Mouse (Mus musculus): ENCODE data around the gene Uox. TPM values are rescaled to one million over a fixed set of nuclear protein-coding genes. Genes with fewer than 3 reads are reported as not detected.

Uox gene
- total RNA-seq, 1 experiment from 2014 or later, result not detected

- no peak for ATAC-seq (replicated peaks in 1 of 2; ENCODE audit: insufficient read depth in 1 of 2, low FRiP score in 2 of 2, low TSS enrichment in 1 of 2, low read depth in 1 of 2, poor library complexity in 2 of 2, severe bottlenecking in 2 of 2)
These were observed 1.1 kb downstream of the Uox start for GRCm38 (mm10) chr3:146571341-146571740.

GRCm38 (mm10) chr3:146577591-146577990 is 7.4 kb downstream of the Uox start:
- ATAC-seq (replicated peaks in 1 of 2; ENCODE audit: insufficient read depth in 1 of 2, low FRiP score in 2 of 2, low TSS enrichment in 1 of 2, low read depth in 1 of 2, poor library complexity in 2 of 2, severe bottlenecking in 2 of 2), result no peak

DNA sequence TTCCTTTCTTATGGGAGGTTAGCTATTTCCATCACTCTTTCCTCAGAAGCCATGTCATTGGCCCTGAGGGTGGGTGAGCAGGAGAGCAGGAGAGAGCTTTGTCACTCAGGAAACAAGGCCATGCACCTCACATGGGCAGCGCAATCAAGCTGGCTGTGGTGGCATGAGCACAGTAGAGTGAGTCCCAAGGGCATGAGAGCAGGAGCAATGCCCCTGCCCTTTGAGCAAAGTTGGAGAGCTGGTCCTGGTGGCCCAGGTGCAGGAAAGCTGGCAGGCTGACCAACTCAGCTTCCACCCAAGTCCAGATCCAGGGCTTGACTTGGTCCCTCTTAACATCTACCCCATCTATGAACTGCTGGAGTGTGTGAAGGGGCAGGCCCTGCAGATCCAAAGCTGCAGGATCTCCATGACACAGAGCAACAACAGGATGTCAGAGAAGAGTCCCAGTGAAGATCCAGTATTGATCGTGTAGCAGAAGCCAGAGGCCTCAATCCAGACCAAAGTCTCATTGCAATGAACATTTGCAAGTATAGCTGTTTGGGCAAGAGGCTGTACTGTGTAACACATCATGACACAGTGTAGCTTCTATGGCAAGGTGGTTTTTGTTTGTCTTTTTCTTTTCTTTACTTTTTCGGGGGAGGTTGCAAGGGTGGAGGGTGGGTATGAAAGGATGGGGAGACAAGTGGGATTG is 10.0 kb downstream of the Uox start:
- ATAC-seq (replicated peaks in 1 of 2; ENCODE audit: insufficient read depth in 1 of 2, low FRiP score in 2 of 2, low TSS enrichment in 1 of 2, low read depth in 1 of 2, poor library complexity in 2 of 2, severe bottlenecking in 2 of 2), result no peak

DNA sequence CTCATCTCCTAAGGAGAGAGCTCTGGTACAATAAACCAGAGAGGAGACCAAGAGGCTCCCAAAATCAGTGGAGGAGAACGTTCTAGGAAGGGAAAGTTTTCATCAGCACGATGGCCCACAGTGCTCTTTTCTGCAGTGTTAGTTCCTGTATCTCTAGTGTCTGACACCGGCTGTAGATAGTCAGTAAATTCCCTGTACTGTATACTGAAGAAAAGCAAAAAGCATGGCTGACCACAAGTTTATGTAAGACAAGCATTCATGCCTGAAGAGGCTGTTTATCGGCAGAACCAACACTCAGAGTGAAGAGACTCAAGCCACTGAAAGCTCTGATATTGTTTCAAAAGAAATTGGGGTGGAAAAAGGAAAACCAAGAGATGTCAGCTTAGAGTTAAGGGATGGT is 13.3 kb downstream of the Uox start:
- ATAC-seq (replicated peaks in 1 of 2; ENCODE audit: insufficient read depth in 1 of 2, low FRiP score in 2 of 2, low TSS enrichment in 1 of 2, low read depth in 1 of 2, poor library complexity in 2 of 2, severe bottlenecking in 2 of 2), result peak; percentile 33 to 43; a peak in 3 of 4 replicates

DNA sequence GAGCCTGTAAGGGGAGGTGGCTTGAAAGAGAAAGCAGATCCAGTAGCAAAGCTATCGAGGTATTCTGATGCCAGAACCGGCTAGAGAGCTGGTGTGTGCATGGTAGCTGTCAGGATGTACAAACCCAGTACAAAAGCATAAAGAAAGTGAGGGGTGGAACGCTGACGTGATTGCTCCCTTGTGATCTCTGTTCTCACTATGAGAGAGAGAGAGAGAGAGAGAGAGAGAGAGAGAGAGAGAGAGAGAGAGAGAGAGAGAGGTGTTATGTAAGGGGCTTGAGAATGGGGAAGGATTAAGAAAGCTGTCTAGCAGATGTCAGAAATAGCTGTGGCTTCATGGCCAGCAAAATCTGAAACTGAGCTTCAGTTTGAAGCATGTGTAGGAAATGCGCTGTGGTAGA is 13.7 kb downstream of the Uox start:
- peak; percentile 67 to 78 for ATAC-seq (replicated peaks in 1 of 2; ENCODE audit: insufficient read depth in 1 of 2, low FRiP score in 2 of 2, low TSS enrichment in 1 of 2, low read depth in 1 of 2, poor library complexity in 2 of 2, severe bottlenecking in 2 of 2)

GRCm38 (mm10) chr3:146586616-146587015 is 16.4 kb downstream of the Uox start:
- no peak for ATAC-seq (replicated peaks in 1 of 2; ENCODE audit: insufficient read depth in 1 of 2, low FRiP score in 2 of 2, low TSS enrichment in 1 of 2, low read depth in 1 of 2, poor library complexity in 2 of 2, severe bottlenecking in 2 of 2)

DNA sequence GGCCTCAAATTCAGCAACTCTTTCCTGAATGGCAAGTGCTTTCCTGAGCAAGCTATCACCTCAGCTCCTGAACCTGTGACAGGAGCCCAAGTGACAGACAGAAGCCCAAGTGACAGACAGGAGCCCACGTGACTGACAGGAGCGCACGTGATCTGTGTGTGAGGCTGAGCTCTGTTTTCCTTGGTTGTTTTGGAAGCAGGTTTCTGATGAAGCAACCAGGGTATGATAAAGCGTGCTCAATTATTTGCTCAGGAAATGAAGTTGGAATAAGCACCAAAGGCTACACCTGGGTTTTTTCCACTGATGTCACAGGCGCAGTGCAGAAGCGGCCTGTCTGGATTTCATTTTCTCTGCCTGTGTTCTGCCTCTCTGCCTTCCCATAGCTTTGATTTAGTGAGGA is 19.3 kb downstream of the Uox start:
- ATAC-seq (replicated peaks in 1 of 2; ENCODE audit: insufficient read depth in 1 of 2, low FRiP score in 2 of 2, low TSS enrichment in 1 of 2, low read depth in 1 of 2, poor library complexity in 2 of 2, severe bottlenecking in 2 of 2), result no peak

- no peak for ATAC-seq (replicated peaks in 1 of 2; ENCODE audit: insufficient read depth in 1 of 2, low FRiP score in 2 of 2, low TSS enrichment in 1 of 2, low read depth in 1 of 2, poor library complexity in 2 of 2, severe bottlenecking in 2 of 2)
These were observed 20.9 kb downstream of the Uox start for GRCm38 (mm10) chr3:146591159-146591558.

DNA sequence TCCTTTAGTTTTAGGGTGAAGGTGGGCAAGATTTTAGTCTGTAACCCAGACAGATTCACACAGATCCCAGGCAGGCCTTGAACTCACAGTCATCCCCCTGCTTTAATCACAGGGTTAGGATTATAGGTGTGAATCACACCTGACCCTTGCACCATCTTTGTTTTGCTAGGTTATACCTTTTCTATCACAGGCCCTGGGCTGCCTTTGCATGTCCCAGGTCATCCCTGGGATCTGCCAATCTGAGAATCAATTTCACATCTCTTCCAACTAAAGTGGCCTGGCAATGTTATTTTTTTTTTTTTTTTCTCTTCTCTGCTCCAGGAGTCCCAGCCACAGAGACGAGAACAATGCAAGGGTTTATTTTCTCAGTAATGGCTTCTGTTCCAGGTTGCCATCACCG is 21.4 kb downstream of the Uox start:
- ATAC-seq (replicated peaks in 1 of 2; ENCODE audit: insufficient read depth in 1 of 2, low FRiP score in 2 of 2, low TSS enrichment in 1 of 2, low read depth in 1 of 2, poor library complexity in 2 of 2, severe bottlenecking in 2 of 2), result no peak

DNA sequence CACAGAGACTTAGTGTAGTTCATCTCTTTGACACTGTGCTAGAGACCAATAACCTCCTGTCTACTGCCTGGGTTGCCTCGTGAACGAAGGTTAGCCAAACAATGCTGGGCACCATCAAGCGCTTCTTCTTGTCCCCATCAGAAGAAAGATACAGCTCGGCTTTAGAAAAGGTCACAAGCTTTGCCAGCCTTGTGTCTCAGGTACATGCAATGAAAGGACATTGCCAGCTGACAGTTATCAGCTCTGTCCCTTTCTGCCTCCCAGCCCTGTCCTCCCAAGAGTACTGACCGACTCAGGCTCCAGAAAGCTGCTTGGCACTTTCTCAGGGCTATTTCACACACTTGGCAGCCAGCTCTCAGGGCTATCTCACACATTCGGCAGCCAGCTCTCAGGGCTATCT is 25.2 kb downstream of the Uox start:
- no peak for ATAC-seq (replicated peaks in 1 of 2; ENCODE audit: insufficient read depth in 1 of 2, low FRiP score in 2 of 2, low TSS enrichment in 1 of 2, low read depth in 1 of 2, poor library complexity in 2 of 2, severe bottlenecking in 2 of 2)

DNA sequence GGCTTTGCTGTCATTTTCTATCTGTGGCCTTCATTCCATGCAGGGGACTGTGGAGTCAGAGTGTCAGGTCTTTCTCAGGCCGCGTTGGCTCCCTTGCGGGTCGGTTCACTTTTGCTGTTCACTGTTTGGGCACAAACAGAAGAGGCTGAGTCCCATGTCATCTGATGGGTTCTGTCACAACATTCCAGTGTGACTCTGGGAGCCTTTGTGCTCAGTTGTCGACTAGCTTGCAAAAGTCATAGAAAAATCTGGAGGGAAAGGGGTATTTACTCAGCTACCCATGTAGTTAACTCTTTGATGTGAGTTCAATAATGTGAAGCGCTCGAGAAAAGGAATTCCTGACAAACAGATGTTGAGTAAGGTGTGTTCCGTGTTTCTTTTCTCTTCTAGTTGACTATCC is 26.2 kb downstream of the Uox start:
- ATAC-seq (replicated peaks in 1 of 2; ENCODE audit: insufficient read depth in 1 of 2, low FRiP score in 2 of 2, low TSS enrichment in 1 of 2, low read depth in 1 of 2, poor library complexity in 2 of 2, severe bottlenecking in 2 of 2), result no peak

DNA sequence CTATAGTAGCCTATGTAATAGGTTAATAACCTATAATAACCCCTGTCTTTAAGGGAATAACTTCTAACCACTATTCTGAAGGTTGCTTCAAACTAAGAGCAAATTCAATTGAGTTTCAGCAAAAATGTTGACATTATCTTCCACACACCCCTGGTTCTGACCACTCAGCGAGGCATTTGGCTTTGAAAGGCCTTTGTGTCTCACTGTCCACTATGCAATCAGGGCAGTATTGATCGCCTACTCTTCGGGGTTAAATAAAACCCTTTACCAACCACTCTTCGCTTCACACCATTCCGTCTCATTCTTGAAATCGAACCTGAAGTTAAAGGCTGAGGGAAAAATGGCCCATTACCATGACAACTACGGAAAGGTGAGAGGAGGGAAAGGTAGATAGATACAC is 26.6 kb downstream of the Uox start:
- ATAC-seq (replicated peaks in 1 of 2; ENCODE audit: insufficient read depth in 1 of 2, low FRiP score in 2 of 2, low TSS enrichment in 1 of 2, low read depth in 1 of 2, poor library complexity in 2 of 2, severe bottlenecking in 2 of 2), result no peak

- no peak for ATAC-seq (replicated peaks in 1 of 2; ENCODE audit: insufficient read depth in 1 of 2, low FRiP score in 2 of 2, low TSS enrichment in 1 of 2, low read depth in 1 of 2, poor library complexity in 2 of 2, severe bottlenecking in 2 of 2)
These were observed 28.2 kb downstream of the Uox start for GRCm38 (mm10) chr3:146598411-146598810.

GRCm38 (mm10) chr3:146599198-146599900 is 29.1 kb downstream of the Uox start:
- ATAC-seq (replicated peaks in 1 of 2; ENCODE audit: insufficient read depth in 1 of 2, low FRiP score in 2 of 2, low TSS enrichment in 1 of 2, low read depth in 1 of 2, poor library complexity in 2 of 2, severe bottlenecking in 2 of 2), result no peak

- no peak for ATAC-seq (replicated peaks in 1 of 2; ENCODE audit: insufficient read depth in 1 of 2, low FRiP score in 2 of 2, low TSS enrichment in 1 of 2, low read depth in 1 of 2, poor library complexity in 2 of 2, severe bottlenecking in 2 of 2)
These were observed 31.0 kb downstream of the Uox start for GRCm38 (mm10) chr3:146601205-146601604.

GRCm38 (mm10) chr3:146602531-146602930 is 32.3 kb downstream of the Uox start:
- no peak for ATAC-seq (replicated peaks in 1 of 2; ENCODE audit: insufficient read depth in 1 of 2, low FRiP score in 2 of 2, low TSS enrichment in 1 of 2, low read depth in 1 of 2, poor library complexity in 2 of 2, severe bottlenecking in 2 of 2)

GRCm38 (mm10) chr3:146604647-146605046 is 34.4 kb downstream of the Uox start:
- ATAC-seq (replicated peaks in 1 of 2; ENCODE audit: insufficient read depth in 1 of 2, low FRiP score in 2 of 2, low TSS enrichment in 1 of 2, low read depth in 1 of 2, poor library complexity in 2 of 2, severe bottlenecking in 2 of 2), result no peak

DNA sequence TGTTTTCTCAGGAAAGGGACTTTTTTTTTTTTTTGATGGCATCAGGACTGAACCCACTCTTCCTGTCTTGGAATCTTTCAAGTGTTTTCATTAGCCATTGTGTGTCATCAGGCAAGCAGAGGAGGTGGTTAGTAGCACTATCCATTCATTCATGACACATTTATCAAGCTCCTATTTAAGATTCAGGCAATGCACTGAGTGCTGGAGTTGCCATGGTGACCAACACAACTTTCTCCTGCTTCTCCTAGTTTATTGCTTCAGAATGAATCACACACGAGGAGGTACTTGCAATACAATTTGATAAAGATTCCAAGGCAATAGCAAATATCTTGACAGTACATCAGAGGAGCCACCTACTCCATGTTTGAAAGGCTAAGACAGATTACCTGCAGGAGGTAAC is 37.1 kb downstream of the Uox start:
- ATAC-seq (replicated peaks in 1 of 2; ENCODE audit: insufficient read depth in 1 of 2, low FRiP score in 2 of 2, low TSS enrichment in 1 of 2, low read depth in 1 of 2, poor library complexity in 2 of 2, severe bottlenecking in 2 of 2), result peak in 1 of 2 experiments; percentile 31; a peak in 1 of 4 replicates

- no peak for ATAC-seq (replicated peaks in 1 of 2; ENCODE audit: insufficient read depth in 1 of 2, low FRiP score in 2 of 2, low TSS enrichment in 1 of 2, low read depth in 1 of 2, poor library complexity in 2 of 2, severe bottlenecking in 2 of 2)
These were observed 40.1 kb downstream of the Uox start for GRCm38 (mm10) chr3:146610322-146610721.
